Comparison of ENCODE assay signal across 8 mouse cellular contexts in genomic region chr11:58904410-58904718, GRCm38 (mm10). TPM values are rescaled to one million over a fixed set of nuclear protein-coding genes. Genes with fewer than 3 reads are reported as not detected.
DNase-seq lines count a peak whose midpoint lies in the region; ATAC-seq and TF ChIP-seq lines count a peak whose summit lies in the region.

No protein-coding gene starts in this region.

- H3K4me3 ChIP-seq in lung, postnatal 0 days (ENCODE audit: low read depth, low read length) = peak overlapping the region; percentile 54
- peak overlapping the region; percentile 79 for H3K4me3 ChIP-seq in forebrain, embryonic 11.5 days (ENCODE audit: low read depth, low read length)
- peak overlapping the region; percentile 84 for H3K4me3 ChIP-seq in limb, embryonic 12.5 days (replicated peaks)
- peak overlapping the region; percentile 74 for H3K4me3 ChIP-seq in olfactory bulb, adult 2 months (ENCODE audit: insufficient read depth, low read depth, low read length)

- peaks cover 3% of the 10 kb centered on the region; the same call in 1 of the 2 replicates for H3K4me1 ChIP-seq in lung, postnatal 0 days (ENCODE audit: insufficient read depth, low read depth, low read length)
- 0 out of 2 replicates have a peak, but pooled peaks cover 2% of the 10 kb centered on the region for H3K4me1 ChIP-seq in forebrain, embryonic 11.5 days (replicated peaks; ENCODE audit: control insufficient read depth, insufficient read depth, low read length)
- H3K4me1 ChIP-seq in limb, embryonic 12.5 days (replicated peaks) = peaks cover 9% of the 10 kb centered on the region
- H3K4me1 ChIP-seq in olfactory bulb, adult 2 months (ENCODE audit: control insufficient read depth, insufficient read depth, low read length) = peaks cover 7% of the 10 kb centered on the region

- peak overlapping the region; percentile 79 for H3K27ac ChIP-seq in lung, postnatal 0 days (ENCODE audit: low read length)
- H3K27ac ChIP-seq in forebrain, embryonic 11.5 days (ENCODE audit: low read depth, low read length) = no peak overlapping the region
- no peak overlapping the region for H3K27ac ChIP-seq in limb, embryonic 12.5 days
- 0 out of 2 replicates have a peak overlapping the region, but pooled peaks have one; percentile 42 for H3K27ac ChIP-seq in olfactory bulb, adult 2 months (ENCODE audit: insufficient read depth, low read depth, low read length)

- no peaks in the 10 kb centered on the region for H3K27me3 ChIP-seq in lung, postnatal 0 days (replicated peaks; ENCODE audit: insufficient read depth, low read length)
- no peaks in the 10 kb centered on the region for H3K27me3 ChIP-seq in forebrain, embryonic 11.5 days (ENCODE audit: control insufficient read depth, insufficient read depth, low read length)
- H3K27me3 ChIP-seq in limb, embryonic 12.5 days = no peaks in the 10 kb centered on the region

- no peak for TF ChIP-seq EP300 in lung, postnatal 0 days (IDR thresholded peaks at IDR 0.05)

- DNase-seq in lung, postnatal 0 days (ENCODE audit: low spot score) = no peak
- DNase-seq in lung, postnatal 10 days = no peak
- DNase-seq in forebrain, embryonic 11.5 days (ENCODE audit: low spot score) = no peak
- no peak for DNase-seq in right cerebral cortex, postnatal 14 days
- no peak for DNase-seq in yolk sac, embryonic 10.5 days (ENCODE audit: low spot score)
- no peak for DNase-seq in right cerebral cortex, postnatal 10 days (ENCODE audit: low spot score in 2 of 2)

- H3K4me2 ChIP-seq in lung, postnatal 0 days (replicated peaks; ENCODE audit: low read depth, low read length) = peak overlapping the region; percentile 66
- peak overlapping the region; percentile 89; the same call in 1 of the 2 replicates for H3K4me2 ChIP-seq in forebrain, embryonic 11.5 days (ENCODE audit: low read depth, low read length, severe bottlenecking)
- peak overlapping the region; percentile 85 for H3K4me2 ChIP-seq in limb, embryonic 12.5 days

- H3K9me3 ChIP-seq in lung, postnatal 0 days (ENCODE audit: low read length) = no peaks in the 10 kb centered on the region
- H3K9me3 ChIP-seq in forebrain, embryonic 11.5 days (ENCODE audit: control insufficient read depth, low read length) = no peaks in the 10 kb centered on the region
- H3K9me3 ChIP-seq in limb, embryonic 12.5 days = no peaks in the 10 kb centered on the region

- no peak for ATAC-seq in lung, postnatal 0 days
- ATAC-seq in forebrain, embryonic 11.5 days (replicated peaks; ENCODE audit: low FRiP score) = no peak; the same call in 1 of the 2 replicates
- ATAC-seq in limb, embryonic 12.5 days (ENCODE audit: insufficient number of reproducible peaks, insufficient read depth, low FRiP score, low TSS enrichment, low read depth) = no peak; the same call in 1 of the 2 replicates

- WGBS in lung, postnatal 0 days = 2% methylated on average over 8 of the region's 8 CpGs
- WGBS in forebrain, embryonic 11.5 days = 3% methylated on average over 8 of the region's 8 CpGs
- WGBS in limb, embryonic 12.5 days = 4% methylated on average over 8 of the region's 8 CpGs
- 2% methylated on average over 8 of the region's 8 CpGs for WGBS in olfactory bulb, adult 2 months

- no peak overlapping the region for H3K9ac ChIP-seq in lung, postnatal 0 days (replicated peaks; ENCODE audit: low read depth)
- H3K9ac ChIP-seq in forebrain, embryonic 11.5 days (ENCODE audit: low read length) = 0 out of 2 replicates have a peak overlapping the region, but pooled peaks have one; percentile 35
- H3K9ac ChIP-seq in limb, embryonic 12.5 days (replicated peaks) = no peak overlapping the region

- H3K36me3 ChIP-seq in lung, postnatal 0 days (ENCODE audit: insufficient read depth, low read length) = peaks cover 4% of the 10 kb centered on the region; the same call in 1 of the 2 replicates
- H3K36me3 ChIP-seq in forebrain, embryonic 11.5 days (ENCODE audit: control insufficient read depth, insufficient read depth, low read length) = no peaks in the 10 kb centered on the region
- H3K36me3 ChIP-seq in limb, embryonic 12.5 days = peaks cover 27% of the 10 kb centered on the region

- TF ChIP-seq POLR2A in olfactory bulb, adult 2 months (IDR thresholded peaks at IDR 0.05; ENCODE audit: insufficient read depth, low read depth, low read length) = no peak

- TF ChIP-seq CTCF in lung, postnatal 0 days (IDR thresholded peaks at IDR 0.05) = no peak
- TF ChIP-seq CTCF in olfactory bulb, adult 2 months (IDR thresholded peaks at IDR 0.05; ENCODE audit: insufficient read depth, low read depth, low read length) = no peak

RNA-seq across cellular contexts. Expression of gene Zfp39, which starts 0.3 kb away (rescaled TPM):
- polyA plus RNA-seq in lung, postnatal 0 days (2015; fragmentation: Nextera tagmentation; extraction: Ambion mirVana) = 2.4 and 2.8 TPM in 2 replicates
- 8.1 and 8.8 TPM in 2 replicates for polyA plus RNA-seq in forebrain, embryonic 11.5 days (2014; fragmentation: Nextera tagmentation; extraction: Ambion mirVana)
- 4.9 and 6.6 TPM in 2 replicates for polyA plus RNA-seq in limb, embryonic 12.5 days (2016; fragmentation: Nextera tagmentation; extraction: Ambion mirVana)
- not detected in 2 replicates for polyA plus RNA-seq in olfactory bulb, adult 2 months (2012; ENCODE audit: insufficient read depth, insufficient read length, low replicate concordance, missing spikeins)

RNA-seq across cellular contexts. Expression of gene Btnl10, which starts 13.3 kb away (rescaled TPM):
- 0.05 and 0.12 TPM in 2 replicates for polyA plus RNA-seq in lung, postnatal 0 days (2015; fragmentation: Nextera tagmentation; extraction: Ambion mirVana)
- polyA plus RNA-seq in forebrain, embryonic 11.5 days (2014; fragmentation: Nextera tagmentation; extraction: Ambion mirVana) = not detected in 2 replicates
- polyA plus RNA-seq in limb, embryonic 12.5 days (2016; fragmentation: Nextera tagmentation; extraction: Ambion mirVana) = 0.25 TPM in 1 of 2 replicates, not detected in the other
- not detected in 2 replicates for polyA plus RNA-seq in olfactory bulb, adult 2 months (2012; ENCODE audit: insufficient read depth, insufficient read length, low replicate concordance, missing spikeins)

RNA-seq across cellular contexts. Expression of gene Rnf187, which starts 34.4 kb away (rescaled TPM):
- 168 and 169 TPM in 2 replicates for polyA plus RNA-seq in lung, postnatal 0 days (2015; fragmentation: Nextera tagmentation; extraction: Ambion mirVana)
- 386 and 426 TPM in 2 replicates for polyA plus RNA-seq in forebrain, embryonic 11.5 days (2014; fragmentation: Nextera tagmentation; extraction: Ambion mirVana)
- 306 and 315 TPM in 2 replicates for polyA plus RNA-seq in limb, embryonic 12.5 days (2016; fragmentation: Nextera tagmentation; extraction: Ambion mirVana)
- polyA plus RNA-seq in olfactory bulb, adult 2 months (2012; ENCODE audit: insufficient read depth, insufficient read length, low replicate concordance, missing spikeins) = not detected in 2 replicates

RNA-seq across cellular contexts. Expression of gene 2810021J22Rik, which starts 37.3 kb away (rescaled TPM):
- polyA plus RNA-seq in lung, postnatal 0 days (2015; fragmentation: Nextera tagmentation; extraction: Ambion mirVana) = 3.2 and 4.0 TPM in 2 replicates
- polyA plus RNA-seq in forebrain, embryonic 11.5 days (2014; fragmentation: Nextera tagmentation; extraction: Ambion mirVana) = 10.5 and 12.8 TPM in 2 replicates
- 8.9 and 11.0 TPM in 2 replicates for polyA plus RNA-seq in limb, embryonic 12.5 days (2016; fragmentation: Nextera tagmentation; extraction: Ambion mirVana)
- polyA plus RNA-seq in olfactory bulb, adult 2 months (2012; ENCODE audit: insufficient read depth, insufficient read length, low replicate concordance, missing spikeins) = not detected in 2 replicates

RNA-seq across cellular contexts. Expression of gene Hist3h2ba, which starts 44.4 kb away (rescaled TPM):
- 2.6 TPM in 2 replicates for polyA plus RNA-seq in lung, postnatal 0 days (2015; fragmentation: Nextera tagmentation; extraction: Ambion mirVana)
- 84.9 and 93.6 TPM in 2 replicates for polyA plus RNA-seq in forebrain, embryonic 11.5 days (2014; fragmentation: Nextera tagmentation; extraction: Ambion mirVana)
- 22.6 and 28.5 TPM in 2 replicates for polyA plus RNA-seq in limb, embryonic 12.5 days (2016; fragmentation: Nextera tagmentation; extraction: Ambion mirVana)
- not detected in 2 replicates for polyA plus RNA-seq in olfactory bulb, adult 2 months (2012; ENCODE audit: insufficient read depth, insufficient read length, low replicate concordance, missing spikeins)

Comparison
In these comparisons a context has a peak if more than half of its experiments do, and no peak if none do; other contexts are left out.
1. H3K27ac ChIP-seq: peak in lung, postnatal 0 days (single experiment) and olfactory bulb, adult 2 months (single experiment); none in forebrain, embryonic 11.5 days (single experiment) and limb, embryonic 12.5 days (single experiment).
2. Peak in every context shown above with its lines, with median percentiles within 50 percentile points of each other: H3K4me2 ChIP-seq and H3K4me3 ChIP-seq.